Mouse (Mus musculus) c-Kit-positive CD71-positive TER-119-negative erythroid progenitor cells, embryonic 14.5 days (primary cell): ENCODE data around the gene Arhgap15.

Experiments
- DNase-seq: peaks from one replicate; pipeline ENCODE4 v3.0.0-alpha.2; 2013; ENCODE audit warnings: low read depth

The Arhgap15 gene

DNA sequence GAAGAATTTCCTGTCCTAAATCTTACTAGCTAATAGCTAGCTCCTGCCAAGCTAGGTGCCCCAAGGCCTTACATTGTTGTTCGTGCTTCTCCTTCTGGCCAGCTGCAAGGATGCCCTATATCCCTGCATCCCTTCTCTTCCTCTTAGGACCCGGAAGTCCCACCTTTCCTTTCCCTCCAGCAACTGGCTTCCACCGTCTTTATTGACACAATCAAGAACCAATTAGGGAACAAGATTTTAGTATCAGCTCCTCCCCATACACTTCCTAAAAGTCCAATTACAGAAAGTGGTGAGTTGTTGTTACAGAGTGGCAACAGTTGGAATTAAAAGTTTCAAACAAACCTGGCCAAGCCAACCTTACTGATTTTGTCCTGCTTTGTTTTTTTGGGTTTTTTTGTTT, 183.1 kb downstream of the Arhgap15 start:
- DNase-seq: no peak

DNA sequence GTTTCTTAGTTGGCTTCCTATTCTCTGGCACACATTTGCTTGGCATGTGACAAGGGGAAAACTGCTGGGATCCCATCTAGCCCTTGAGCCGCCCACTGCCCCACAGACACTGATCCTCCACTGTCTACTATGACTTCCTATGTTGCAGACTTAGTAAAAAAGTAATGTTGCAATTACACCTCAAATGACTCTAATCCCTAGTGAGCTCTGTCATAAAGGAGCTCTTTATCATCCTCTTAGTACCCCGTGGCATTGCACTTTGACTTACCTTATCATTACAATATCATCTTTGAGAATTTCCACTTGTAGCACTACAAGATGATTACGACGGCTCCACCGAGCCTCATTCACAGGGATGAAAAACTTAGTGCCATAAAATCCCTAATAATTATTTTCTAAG, 190.6 kb downstream of the Arhgap15 start:
- no peak for DNase-seq

- no peak for DNase-seq
Observed at GRCm38 (mm10) chr2:43945679-43946078, 197.1 kb downstream of the Arhgap15 start.

DNA sequence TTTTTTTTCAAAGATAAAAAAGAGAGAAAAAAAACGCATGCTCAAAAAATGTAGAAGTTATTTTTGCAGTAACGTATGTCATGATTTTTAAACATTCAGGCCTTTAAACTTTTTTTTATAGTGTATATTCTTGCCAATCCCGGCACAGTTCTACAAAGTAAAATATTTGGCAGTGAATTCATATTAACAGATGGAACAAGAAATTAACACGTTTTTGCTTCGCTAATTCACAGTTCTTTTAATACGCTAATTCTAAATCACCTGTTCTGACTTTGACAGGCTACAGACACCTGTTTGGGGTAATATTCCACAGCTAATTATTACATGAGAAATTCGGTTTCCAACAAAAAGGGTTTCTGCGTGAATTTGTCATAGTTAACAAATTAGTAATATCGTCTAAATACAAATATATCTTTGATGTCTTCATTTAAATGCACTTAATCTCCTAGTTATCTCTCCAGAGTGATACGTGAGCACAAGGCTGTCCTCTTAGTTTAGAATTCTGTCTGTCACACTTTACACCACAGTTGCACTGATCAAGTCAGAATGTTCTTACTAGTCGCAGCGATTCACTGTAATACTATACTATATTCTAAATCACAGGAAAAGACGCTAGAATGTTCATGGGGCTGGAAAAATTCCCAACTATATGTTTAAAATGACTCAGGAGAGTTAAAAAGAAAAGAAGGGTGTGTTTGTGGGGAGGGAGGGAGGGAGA, 201.3 kb downstream of the Arhgap15 start:
- no peak for DNase-seq

- no peak for DNase-seq
Observed at GRCm38 (mm10) chr2:43950741-43951140, 202.1 kb downstream of the Arhgap15 start.

DNA sequence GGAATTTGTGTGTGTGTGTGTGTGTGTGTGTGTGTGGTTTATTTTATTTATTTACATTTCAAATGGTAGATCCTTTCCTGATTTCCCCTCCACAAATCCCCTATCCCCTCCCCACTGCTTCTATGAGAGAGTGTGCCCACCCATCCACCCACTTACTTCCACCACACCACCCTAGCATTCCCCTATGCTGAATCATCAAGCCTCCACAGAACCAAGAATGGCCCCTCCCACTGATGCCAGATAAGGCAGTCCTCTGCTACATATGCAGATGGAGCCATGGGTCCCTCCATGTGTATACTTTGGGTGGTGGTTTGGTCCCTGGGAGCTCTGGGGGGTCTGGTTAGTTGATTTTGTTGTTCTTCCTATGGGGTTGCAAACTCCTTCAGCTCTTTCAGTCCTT, 210.6 kb downstream of the Arhgap15 start:
- DNase-seq: peak; percentile 13

DNA sequence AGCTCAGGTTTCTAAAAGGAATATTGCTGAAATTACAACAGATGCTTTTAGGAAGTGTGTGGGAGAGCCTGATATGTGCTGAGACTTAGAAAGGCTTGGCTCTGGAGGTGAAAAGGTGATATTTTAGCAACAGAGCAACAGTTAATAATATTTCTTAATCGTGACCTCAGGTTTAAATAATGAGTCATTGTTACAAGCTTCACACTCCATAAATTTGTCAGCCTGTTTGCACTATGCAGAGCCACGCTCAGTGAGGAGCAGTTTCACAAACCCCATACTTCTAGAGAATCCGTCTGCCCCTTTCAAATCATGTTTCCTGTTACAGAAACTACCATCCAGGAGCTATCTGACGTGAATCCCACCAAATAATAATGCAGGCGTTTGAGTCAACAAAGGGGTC, 213.8 kb downstream of the Arhgap15 start:
- DNase-seq: no peak

DNA sequence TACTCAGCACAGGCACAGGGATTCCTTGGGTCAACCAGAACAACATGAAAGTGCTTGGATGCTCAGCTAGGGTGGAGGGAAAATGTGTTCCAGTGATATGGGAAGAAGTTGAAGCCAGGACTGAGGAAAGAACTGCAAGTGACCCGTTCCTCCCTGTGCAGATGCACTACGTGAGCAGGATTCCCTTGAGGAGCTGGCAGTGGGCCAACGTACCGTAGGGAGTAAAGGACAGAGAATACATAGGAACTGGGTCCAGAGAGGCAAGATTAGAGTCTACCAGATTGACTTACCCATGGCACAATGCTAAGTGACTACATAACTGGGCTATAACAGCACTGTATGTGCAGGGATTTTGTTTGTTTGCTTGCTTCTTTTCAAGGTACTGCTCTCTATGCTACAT, 220.0 kb downstream of the Arhgap15 start:
- no peak for DNase-seq

DNA sequence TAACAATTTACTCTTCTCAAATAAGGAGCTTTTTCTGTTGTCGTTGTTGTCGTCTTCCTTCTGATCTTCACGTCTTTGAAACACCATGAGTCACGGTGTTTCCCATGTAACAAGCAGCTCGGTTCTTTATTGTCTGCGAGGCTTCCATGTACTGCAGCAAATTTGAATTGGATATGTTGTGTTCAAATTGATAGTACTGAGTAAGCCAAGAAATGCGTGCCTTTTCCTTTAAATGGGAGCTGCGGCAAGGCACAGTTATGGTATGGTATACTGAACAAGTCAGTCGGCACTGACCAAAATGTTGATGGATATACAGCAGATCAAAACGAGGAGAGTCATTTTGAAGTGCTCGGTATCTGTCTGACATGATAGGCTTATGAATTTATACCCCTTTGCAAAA, 229.1 kb downstream of the Arhgap15 start:
- no peak for DNase-seq

DNA sequence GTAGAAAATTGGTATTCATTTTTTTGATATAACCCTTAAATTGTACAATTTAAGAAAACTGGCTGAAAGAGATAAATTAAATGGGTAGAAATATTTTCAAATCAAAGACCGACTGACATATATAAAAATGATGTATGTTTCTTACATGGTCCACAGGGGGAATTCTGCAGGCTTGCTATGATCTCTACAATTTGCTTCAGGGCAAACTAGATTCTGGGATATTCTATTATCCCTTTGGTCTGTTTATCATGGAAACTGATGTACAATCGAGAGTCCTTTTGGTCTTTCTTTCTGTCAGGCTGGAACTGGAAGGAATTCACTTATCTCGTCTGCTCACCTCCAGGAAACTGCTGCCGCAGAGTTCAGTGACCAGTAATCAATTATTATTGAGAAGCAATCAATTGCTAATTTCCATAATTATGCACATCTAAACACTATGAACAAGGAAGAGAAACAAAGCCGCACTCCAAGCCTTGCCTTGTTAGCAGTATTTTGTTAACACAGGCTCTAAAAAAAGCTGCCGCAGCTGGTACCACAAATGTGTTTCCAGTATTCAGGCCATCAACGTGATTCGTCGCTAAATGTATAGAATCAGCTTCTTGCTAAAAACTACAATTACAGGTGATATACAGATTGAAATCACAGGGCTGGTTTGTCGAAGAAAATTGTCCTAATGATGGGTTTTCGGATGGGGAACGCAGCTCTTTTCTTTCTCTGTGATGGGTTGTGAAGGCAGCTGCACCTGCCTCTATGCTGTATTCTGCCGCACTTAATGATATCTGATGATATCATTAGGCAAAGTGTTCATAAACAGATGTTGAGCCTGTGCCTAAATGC, 229.8 kb downstream of the Arhgap15 start:
- no peak for DNase-seq

DNA sequence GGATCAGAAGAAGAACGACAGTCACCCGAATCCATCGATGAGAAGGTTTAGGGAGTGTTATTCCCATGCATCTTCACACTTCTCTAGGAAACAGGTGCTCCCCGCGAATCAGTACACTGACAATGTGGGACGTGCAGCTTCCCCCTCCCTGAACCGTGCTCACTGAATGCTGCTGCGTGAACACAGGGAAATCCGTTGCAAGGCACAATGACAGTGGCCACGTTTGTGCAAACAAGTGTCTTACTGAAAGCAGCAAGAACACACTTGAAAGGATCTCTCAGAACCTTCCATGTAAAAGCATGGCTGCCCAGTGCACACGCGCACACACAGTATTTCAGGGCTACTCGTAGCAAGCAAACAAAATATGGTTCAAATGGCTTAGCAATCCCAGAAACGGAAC, 237.4 kb downstream of the Arhgap15 start:
- DNase-seq: no peak

DNA sequence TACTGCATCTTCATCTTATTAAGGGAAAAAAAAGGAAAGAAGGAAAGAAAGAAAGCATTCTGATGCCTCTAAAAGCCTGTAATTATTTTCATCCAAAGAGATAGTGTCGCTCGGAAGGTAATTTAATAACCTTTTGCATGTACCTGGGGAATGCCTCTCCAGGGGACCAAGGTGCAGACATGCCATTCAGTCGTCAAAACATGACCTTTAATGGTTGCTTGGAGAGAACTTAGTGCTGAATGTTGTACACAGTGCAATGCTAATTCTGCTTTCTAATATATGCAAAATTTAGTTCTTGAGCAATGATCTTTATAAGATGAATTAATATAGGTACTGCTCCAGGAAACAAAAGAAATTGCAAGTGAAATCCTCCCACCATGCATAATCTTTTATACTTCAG, 239.3 kb downstream of the Arhgap15 start:
- no peak for DNase-seq

- DNase-seq: no peak
Observed at GRCm38 (mm10) chr2:43989850-43990249, 241.2 kb downstream of the Arhgap15 start.

- no peak for DNase-seq
Observed at GRCm38 (mm10) chr2:43992510-43992909, 243.9 kb downstream of the Arhgap15 start.

GRCm38 (mm10) chr2:44002454-44002853, 253.8 kb downstream of the Arhgap15 start:
- peak; percentile 5 for DNase-seq

- no peak for DNase-seq
Observed at GRCm38 (mm10) chr2:44010249-44010648, 261.6 kb downstream of the Arhgap15 start.

GRCm38 (mm10) chr2:44013388-44013787, 264.8 kb downstream of the Arhgap15 start:
- no peak for DNase-seq

DNA sequence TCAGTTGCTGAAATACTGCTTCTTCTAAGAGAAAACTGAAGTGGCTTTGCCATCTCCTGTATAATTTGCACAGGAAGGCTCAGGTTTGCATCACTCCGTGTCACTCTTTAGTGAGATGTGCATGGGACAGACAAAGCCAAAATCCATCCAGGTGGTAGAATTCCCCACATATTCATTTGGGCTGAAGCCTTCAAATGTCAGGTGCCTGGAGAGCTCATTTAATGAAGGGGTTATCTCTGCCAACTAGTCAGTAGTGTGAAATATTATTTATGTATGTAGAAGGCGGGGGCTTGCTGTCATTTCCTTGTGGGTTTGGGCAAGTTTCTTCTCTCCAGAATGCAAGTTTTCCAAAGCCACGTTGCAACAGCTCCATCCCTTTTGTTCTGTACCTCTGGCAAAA, 268.1 kb downstream of the Arhgap15 start:
- no peak for DNase-seq

DNA sequence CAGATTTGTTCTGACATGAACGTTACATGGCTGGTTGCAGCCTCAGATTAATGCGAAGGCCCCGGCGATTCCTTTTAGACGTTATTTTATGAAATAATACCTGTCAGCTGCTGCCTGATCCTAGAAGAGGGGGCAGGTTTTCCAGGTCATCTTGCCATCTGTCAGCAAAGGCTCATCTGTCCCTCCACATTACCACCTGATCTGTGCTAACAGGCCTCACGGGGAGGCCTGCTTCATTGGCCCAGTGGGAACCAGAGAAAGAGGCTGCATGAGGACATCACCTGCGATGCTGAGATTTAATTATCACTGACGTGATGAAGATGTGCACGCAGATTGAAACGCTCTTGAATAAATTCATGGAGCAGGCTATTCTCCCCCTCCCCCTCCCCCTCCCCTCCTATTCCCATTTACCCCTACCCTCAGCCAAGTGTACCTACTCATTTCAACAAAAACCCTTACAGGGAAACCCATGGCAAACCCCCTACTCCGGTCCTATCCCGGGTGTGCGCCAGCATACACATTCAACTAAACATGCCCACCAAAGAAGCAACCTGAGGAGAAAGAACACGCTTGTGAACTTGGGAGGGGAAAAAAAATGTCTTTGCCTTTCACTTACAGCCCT, 268.9 kb downstream of the Arhgap15 start:
- DNase-seq: no peak

GRCm38 (mm10) chr2:44018033-44018432, 269.4 kb downstream of the Arhgap15 start:
- DNase-seq: no peak

DNA sequence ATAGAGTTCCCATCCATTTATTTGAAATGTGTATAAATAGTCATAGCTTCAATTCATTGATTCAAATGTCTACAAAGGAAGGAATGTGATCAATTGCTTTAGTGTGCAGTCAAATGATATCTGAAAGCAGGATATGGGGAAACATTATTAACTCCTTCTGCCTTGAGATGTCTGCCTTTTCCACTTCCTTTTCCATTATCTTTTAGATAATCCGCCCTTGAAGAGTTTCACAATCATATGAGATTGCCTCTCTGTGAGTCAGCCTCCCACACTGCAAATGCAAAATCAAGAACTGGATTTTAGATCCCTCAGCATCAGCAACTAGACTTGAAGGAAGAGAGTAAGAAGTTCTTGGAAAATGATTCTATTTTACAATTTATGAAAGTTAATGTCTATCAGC, 276.1 kb downstream of the Arhgap15 start:
- no peak for DNase-seq

DNA sequence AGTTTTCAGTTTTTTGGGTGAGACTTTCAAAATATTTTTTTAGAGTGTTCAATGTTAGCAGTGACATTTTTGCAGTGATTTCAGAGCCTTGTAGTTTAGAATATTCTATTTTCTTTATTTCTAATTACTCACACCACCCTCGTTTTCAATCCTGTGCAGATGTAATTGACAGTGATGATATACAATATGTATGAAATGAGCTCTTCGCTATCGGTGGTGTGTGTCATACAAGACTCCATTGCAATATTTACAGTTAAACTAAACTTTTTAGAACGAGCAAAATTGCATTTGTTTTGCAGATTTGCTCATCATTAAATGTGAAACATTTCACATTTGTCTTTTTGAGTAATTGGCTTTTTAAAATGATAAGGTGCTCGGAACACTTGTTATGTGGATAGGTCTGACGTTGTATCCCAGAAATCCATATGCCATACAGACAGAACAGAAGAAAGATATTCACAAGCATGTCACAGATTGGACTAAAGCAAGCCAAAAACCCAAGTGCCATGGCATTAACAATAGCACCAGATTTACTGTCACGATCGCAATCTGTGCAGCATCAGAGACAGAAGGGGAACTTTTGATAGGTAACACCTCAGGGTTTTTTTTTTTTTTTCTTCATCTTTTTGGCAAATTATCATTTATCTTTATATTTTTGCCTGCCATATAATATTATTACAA, 280.6 kb downstream of the Arhgap15 start:
- no peak for DNase-seq

- no peak for DNase-seq
Observed at GRCm38 (mm10) chr2:44029865-44030264, 281.2 kb downstream of the Arhgap15 start.
